Mouse (Mus musculus) right cerebral cortex, postnatal 14 days (tissue): Measurements from ENCODE around the gene Cenpn.
A peak's percentile ranks its signal among the peaks of the same experiment; 100 is the strongest.

Experiments used
- DNase-seq: peaks from one replicate; pipeline ENCODE4 v3.0.0; 2022

The Cenpn gene

GRCm38 (mm10) chr8:116943161-116943554 is 21.6 kb downstream of the Cenpn start, which contains the start of gene Atmin:
TSS of gene Atmin (plus strand) at chr8:116943393.
- DNase-seq, result peak; percentile 87

DNA sequence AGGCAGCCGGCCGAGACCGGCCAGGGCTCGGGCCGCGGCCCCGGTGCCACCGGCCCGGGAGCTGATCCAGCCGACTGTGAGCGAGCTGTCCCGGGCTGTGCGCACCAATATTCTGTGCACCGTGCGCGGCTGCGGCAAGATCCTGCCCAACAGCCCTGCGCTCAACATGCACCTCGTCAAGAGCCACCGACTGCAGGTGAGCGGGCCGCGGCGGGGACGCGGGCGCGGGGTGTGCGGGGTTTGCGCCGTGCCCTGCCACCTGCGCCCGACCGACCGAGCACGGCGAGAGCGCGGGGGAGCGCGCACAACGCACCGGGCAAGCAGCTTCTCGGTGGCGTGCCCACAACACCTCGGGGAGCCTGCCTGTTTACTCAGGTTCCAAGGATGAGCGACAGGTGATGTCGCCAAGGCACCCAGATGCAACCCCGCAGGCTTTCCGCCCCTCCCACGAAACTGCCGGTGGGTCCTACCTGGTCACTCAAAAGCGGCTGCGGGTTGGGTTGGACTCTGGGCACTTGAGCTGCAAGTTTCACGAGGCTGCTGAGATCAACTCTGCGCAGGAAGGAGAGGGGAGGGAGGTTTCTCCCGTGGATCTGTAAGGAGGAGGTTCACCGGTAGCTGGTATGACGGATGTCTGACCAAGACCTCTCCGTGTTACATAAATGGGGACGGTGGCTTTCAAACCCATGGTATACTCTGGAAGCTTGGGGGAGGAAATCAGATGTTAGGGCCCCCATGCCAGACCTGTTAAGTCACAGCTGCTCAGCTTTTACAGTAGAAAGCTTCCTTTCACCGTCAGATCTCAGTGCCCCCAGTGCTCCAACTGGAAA is 22.2 kb downstream of the Cenpn start:
- DNase-seq, result peak; percentile 19

DNA sequence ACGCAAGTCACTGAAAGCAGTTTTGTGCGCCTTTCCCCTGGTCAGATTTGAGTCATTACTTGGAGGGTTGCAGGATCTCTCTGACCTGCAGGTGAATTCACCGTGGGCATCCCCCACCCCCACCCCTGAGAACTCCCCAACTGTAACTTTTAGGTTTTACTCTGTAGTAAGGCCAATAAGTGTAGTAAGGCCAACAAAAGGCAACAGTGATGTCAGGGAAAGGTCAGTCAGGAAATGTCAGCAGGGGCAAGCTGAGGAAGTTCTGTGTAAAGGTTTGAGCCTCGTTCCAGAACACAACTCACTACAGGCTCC is 22.8 kb downstream of the Cenpn start:
- no peak for DNase-seq

- no peak for DNase-seq
Measured at GRCm38 (mm10) chr8:116945169-116945910, 23.8 kb downstream of the Cenpn start.

DNA sequence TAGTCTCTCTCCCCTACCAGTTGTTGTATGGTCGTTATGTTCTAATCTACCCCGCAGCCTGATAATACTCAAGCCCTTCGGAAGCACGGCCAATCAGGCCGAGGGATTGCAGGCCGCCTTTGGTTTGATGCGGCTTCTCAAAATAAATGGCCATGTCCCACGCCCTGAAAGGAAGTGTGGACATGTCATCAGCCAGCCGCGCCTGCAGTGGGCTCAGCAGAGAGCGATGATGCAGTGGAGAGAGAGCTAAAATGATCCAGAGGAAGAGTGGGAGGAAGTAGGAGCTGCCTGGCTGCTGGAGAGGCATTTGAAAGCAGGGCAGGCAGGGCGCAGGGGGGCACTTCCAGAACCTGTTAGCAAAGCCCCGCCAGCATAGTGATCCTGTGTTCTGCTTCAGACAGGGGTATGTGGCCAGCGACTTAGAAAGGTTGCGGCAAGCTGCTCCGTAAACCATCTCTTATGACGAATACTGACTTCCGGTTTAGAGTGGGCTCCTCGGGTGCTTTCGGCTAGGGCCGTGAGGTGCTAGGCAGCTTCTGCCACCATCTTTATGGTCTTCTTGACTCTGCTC is 24.8 kb downstream of the Cenpn start:
- peak; percentile 31 for DNase-seq

GRCm38 (mm10) chr8:116946851-116947250 is 25.3 kb downstream of the Cenpn start:
- no peak for DNase-seq

- DNase-seq, result no peak
Measured at GRCm38 (mm10) chr8:116947589-116947988, 26.1 kb downstream of the Cenpn start.

DNA sequence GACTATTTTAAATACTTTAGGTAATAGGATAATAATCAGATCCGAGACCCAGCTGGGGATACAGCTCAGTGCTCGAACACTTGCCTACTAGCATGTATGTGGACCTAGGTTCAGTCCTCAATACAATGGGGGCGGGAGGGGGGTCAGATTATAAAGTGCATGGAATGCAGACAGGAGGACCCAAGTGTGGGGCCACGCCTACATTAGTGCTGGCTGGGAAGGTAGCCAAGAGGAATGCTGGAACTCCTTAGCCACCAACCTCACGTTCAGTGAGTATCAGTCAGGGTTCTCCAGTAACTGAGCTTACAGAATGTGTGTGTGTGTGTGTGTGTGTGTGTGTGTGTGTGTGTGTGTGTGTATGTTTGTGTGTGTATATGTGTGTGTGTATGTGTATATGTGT is 29.8 kb downstream of the Cenpn start:
- DNase-seq, result no peak

- no peak for DNase-seq
Measured at GRCm38 (mm10) chr8:116951778-116952177, 30.2 kb downstream of the Cenpn start.

GRCm38 (mm10) chr8:116952428-116952827 is 30.9 kb downstream of the Cenpn start:
- DNase-seq, result no peak

DNA sequence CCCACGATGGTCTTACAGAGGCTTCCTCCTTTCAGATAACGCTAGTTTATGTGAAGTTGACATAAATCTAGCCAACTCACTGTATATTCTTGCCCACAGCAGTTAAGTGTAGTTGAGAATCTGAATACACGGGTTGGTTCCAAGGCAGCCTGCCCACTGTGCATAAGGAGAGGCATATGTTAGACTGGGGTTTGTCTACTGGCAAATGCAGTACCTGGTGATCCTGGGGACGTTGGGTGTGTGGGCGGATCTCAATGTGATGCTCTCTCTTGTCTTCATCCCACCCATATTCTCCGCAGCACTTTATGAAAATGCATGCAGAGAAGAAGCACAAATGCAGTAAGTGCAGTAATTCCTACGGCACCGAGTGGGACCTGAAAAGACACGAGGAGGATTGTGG is 32.9 kb downstream of the Cenpn start:
- peak; percentile 76 for DNase-seq

DNA sequence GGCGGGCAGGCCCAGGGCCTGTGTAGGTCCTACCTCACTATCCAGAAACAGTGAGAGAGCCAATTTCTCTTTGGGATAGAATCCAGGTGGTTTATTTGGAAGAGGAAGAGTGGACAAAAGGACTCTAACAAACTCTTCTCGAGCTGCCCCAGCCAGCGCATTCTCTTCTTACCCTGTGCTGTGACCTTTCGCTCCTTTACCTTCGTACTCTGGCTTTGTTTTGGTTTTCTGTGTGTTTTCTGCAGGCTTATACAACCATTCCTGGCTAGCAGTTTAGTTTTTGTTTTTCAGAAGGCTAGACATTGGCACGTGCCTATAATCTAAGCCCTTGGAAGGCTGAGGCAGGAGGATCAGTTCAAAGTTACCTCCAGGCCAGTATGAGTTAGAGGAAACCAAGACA is 48.0 kb downstream of the Cenpn start:
- DNase-seq, result no peak

DNA sequence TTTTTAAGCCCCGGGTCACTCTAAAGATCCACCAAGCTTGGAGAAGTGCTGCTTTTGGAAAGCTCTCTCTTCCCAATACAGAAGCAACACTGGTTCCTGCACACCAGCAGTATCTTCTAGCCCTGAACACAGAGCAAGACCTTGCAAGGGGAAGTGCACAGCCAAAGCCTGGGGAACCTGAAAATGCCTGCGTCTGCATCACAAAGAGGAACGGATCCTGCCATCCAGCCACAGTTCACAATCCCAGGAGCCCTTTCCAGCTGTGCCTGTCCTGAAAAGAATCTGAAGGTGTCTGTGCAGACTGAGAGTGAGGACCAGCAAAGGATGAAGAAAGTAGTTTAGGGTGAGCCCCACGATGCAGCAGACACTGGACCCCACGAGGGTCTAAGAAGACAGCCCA is 53.5 kb downstream of the Cenpn start:
- no peak for DNase-seq

DNA sequence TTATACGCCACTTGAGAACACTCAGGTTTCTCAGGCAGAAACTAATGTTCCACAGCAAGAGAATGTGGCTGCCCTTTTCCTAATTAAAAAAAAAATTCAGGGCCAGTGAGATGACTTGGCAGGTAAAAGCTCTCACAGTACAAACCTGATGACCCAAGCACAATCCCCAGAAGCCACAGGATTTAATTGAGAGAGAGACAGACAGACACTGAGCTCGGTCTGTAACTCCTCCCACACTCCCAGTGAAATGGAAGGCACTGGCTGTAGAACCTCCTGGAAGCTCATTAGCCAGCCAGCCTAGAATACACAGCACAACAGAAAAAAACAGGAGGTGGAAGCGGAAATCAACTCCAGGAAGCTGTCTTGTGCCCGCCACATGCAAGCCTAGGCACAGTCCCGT is 54.1 kb downstream of the Cenpn start:
- no peak for DNase-seq

DNA sequence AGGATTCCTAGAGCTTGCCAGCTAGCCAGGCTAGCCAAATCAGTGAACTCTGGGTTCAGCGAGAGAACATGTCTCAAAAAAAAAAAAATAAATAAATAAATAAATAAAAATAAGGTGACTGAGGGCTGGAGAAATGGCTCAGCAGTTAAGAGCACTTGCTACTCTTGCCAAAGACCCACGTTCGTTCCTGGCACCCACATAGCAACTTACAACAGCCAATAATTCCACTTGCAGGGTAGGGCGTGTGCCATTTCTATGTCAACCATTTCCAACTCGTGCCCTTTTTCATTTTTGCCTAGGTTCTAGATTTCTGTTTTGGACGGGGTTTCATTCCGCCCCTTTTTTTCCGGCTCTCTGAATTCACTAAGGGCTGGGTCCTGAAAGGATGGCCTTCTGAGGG is 56.5 kb downstream of the Cenpn start:
- DNase-seq, result no peak

GRCm38 (mm10) chr8:116978631-116979256 is 57.2 kb downstream of the Cenpn start, which contains the start of gene 1700030J22Rik:
TSS of gene 1700030J22Rik (minus strand) at chr8:116978959.
- DNase-seq, result peak; percentile 97

- DNase-seq, result peak; percentile 58
Measured at GRCm38 (mm10) chr8:116980117-116980516, 58.6 kb downstream of the Cenpn start.

DNA sequence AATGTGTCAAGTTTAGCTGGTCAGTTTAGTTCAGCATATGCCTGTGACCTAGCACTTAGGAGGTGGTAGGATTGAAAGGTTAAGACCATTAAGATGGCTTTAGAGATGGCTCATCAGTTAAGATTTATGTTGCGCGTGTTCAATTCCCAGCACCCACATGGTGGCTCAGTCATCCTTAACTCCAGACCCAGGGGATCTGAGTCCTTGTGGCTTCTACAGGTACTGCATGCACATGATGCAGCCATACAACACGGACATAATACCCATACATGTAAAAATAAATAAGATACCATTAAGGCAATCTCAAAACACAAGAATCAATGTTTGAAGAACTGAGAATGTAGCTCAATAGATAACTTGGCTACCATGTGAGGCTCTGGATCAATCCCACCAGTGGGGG is 68.3 kb downstream of the Cenpn start:
- DNase-seq, result no peak
